Mouse (Mus musculus) hindbrain, embryonic 11.5 days (tissue): ENCODE data around the gene Rrbp1. TPM values are rescaled to one million over a fixed set of nuclear protein-coding genes. Genes with fewer than 3 reads are reported as not detected.
A peak's percentile ranks its signal among the peaks of the same experiment; 100 is the strongest.

Experiments
- ATAC-seq: fragments of 200-750 bp; cut with Nextera tagmentation; 2 replicates; pipeline ENCODE4 v1.8.0; 2017; ENCODE audit warnings: mild to moderate bottlenecking, moderate TSS enrichment, moderate library complexity; ENCODE audit not compliant: low FRiP score
- DNase-seq: peaks from one replicate; pipeline ENCODE4 v3.0.0-alpha.2; 2015; ENCODE audit warnings: low spot score
- H3K27ac ChIP-seq: fragments of 300-500 bp; sonication (generic); 2 replicates; pipeline ENCODE4 v1.5.1; 2014; ENCODE audit warnings: mild to moderate bottlenecking, low read depth, low read length
- H3K27me3 ChIP-seq: fragments of 300-500 bp; sonication (generic); 2 replicates; pipeline ENCODE4 v1.6.1; 2014; ENCODE audit warnings: mild to moderate bottlenecking, low read length, moderate library complexity, mixed read lengths; ENCODE audit not compliant: control insufficient read depth, insufficient read depth
- H3K36me3 ChIP-seq: fragments of 300-500 bp; sonication (generic); 2 replicates; pipeline ENCODE4 v1.6.1; 2014; ENCODE audit warnings: mild to moderate bottlenecking, low read length, moderate library complexity, mixed read lengths; ENCODE audit not compliant: control insufficient read depth, insufficient read depth
- H3K4me1 ChIP-seq: fragments of 300-500 bp; sonication (generic); replicated peaks from 2 replicates; pipeline ENCODE4 v1.6.1; 2014; ENCODE audit warnings: low read length, mixed read lengths; ENCODE audit not compliant: control insufficient read depth, insufficient read depth
- H3K4me2 ChIP-seq: fragments of 300-500 bp; sonication (generic); replicated peaks from 2 replicates; pipeline ENCODE4 v1.6.1; 2014; ENCODE audit warnings: mild to moderate bottlenecking, low read depth, low read length
- H3K4me3 ChIP-seq: fragments of 300-500 bp; sonication (generic); 2 replicates; pipeline ENCODE4 v1.5.1; 2014; ENCODE audit warnings: low read depth, low read length
- H3K9ac ChIP-seq: fragments of 300-500 bp; sonication (generic); 2 replicates; pipeline ENCODE4 v1.6.1; 2014; ENCODE audit warnings: low read depth, low read length
- H3K9me3 ChIP-seq: fragments of 300-500 bp; sonication (generic); 2 replicates; pipeline ENCODE4 v1.6.1; 2016; ENCODE audit warnings: low read length; ENCODE audit not compliant: control insufficient read depth
- WGBS: fragments of 180-500 bp; shearing (Covaris S2); extraction: QIAGEN DNeasy Blood & Tissue Kit; methylation state at CpG from one replicate; pipeline ENCODE4 v1.1.7; 2014; 5-methylcytosine and 5-hydroxymethylcytosine counted together
- polyA plus RNA-seq: library from polyadenylated mRNA; unstranded; fragments of >200 nt; fragmentation: Nextera tagmentation; extraction: Ambion mirVana; gene quantifications from 2 replicates; pipeline ENCODE4 v1.2.1, GENCODE M21; 2014

The Rrbp1 gene
- polyA plus RNA-seq, 1 experiment from 2014 or later = 63.9 TPM

DNA sequence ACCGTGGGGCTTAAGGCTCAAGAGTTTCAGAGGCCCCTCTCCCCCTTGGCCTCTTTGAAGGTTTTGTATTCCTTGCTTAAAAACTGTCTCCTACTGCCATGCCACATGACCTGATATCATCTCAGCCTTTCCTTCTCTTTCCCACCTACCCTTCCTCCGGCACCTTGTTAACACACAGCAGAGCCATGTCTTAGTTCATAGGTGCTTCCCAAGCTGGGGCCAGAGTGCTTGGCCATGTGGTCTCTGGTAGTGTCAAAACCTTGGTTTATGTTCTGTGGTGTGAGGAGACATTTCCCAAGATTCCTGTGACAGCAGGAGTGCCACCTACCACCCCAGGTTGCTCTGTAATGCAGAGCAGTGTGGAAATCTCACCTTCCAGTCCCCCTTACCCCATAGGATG, 64.7 kb downstream of the Rrbp1 start:
- DNase-seq (no peak), ATAC-seq (no peak)
- 85% methylated on average over 2 of the region's 2 CpGs for WGBS
- Histone ChIP-seq H3K36me3 (peaks cover 5% of the 10 kb centered on the region; the same call in 1 of the 2 replicates), H3K27ac (no peak overlapping the region), H3K4me2 (no peak overlapping the region), H3K9ac (no peak overlapping the region), H3K9me3 (no peaks in the 10 kb centered on the region), H3K27me3 (no peaks in the 10 kb centered on the region), H3K4me3 (no peak overlapping the region), H3K4me1 (no peaks in the 10 kb centered on the region)

DNA sequence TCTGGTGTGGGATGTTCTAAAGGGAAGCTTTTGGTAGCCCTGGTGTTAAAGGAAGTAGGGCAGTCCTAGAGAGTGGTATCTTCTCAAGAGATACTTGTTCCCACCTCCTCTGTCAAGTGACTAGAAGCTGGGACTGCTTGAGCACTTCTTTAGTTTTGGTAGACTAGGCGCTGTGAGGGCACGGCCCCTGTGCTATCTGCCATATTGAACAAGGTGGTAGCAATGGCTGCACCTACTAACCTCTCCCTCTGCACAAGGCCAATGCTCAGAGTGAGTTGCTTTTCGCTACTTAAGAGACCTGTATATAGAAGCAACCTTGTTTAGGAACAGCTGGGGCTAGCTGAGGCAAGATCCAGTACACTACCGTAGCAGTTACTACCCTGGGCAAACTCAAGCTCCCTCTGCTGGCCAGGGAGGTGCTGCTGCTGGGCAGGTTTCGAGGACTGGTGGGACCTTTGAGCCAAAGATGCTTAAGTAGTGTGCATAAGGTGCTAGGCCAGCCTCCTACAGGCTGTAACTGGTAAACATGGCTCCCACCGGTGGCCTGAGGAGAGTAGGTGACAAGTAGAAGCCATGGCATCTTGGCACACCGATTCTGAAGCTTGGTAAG, 65.5 kb downstream of the Rrbp1 start:
- WGBS = 94% methylated on average over 7 of the region's 7 CpGs
- ATAC-seq (no peak), DNase-seq (no peak)
- H3K4me2 ChIP-seq = no peak overlapping the region
- H3K9ac ChIP-seq = no peak overlapping the region
- no peak overlapping the region for H3K4me3 ChIP-seq
- peaks cover 5% of the 10 kb centered on the region; the same call in 1 of the 2 replicates for H3K36me3 ChIP-seq
- no peaks in the 10 kb centered on the region for H3K27me3 ChIP-seq
- no peaks in the 10 kb centered on the region for H3K9me3 ChIP-seq
- H3K4me1 ChIP-seq = no peaks in the 10 kb centered on the region
- H3K27ac ChIP-seq = no peak overlapping the region

DNA sequence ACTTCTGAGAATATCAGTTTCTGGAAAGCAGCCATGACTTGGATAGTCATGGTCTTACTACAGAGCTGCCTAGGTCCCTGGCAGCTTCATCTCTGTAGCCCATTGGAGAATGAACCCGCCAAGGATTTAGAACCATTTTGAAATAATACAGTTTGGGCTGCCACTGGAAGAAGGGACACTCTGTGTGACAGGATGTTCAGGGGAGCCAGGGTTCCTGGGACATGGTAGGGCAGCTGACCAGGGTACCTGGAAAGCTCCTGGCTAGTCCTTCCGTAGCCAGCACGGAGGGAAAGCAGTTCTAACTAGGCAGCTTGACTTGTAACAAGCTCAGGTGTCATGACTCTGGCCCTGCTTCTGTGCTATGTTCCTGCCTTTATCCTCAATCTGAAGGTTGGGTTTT, 66.3 kb downstream of the Rrbp1 start:
- H3K36me3 ChIP-seq = peaks cover 2% of the 10 kb centered on the region; the same call in 1 of the 2 replicates
- H3K9ac ChIP-seq = no peak overlapping the region
- no peak for DNase-seq
- H3K4me2 ChIP-seq = no peak overlapping the region
- no peak for ATAC-seq
- WGBS = 84% methylated on average over 3 of the region's 3 CpGs
- H3K4me3 ChIP-seq = no peak overlapping the region
- no peaks in the 10 kb centered on the region for H3K4me1 ChIP-seq
- no peaks in the 10 kb centered on the region for H3K27me3 ChIP-seq
- no peaks in the 10 kb centered on the region for H3K9me3 ChIP-seq
- no peak overlapping the region for H3K27ac ChIP-seq

DNA sequence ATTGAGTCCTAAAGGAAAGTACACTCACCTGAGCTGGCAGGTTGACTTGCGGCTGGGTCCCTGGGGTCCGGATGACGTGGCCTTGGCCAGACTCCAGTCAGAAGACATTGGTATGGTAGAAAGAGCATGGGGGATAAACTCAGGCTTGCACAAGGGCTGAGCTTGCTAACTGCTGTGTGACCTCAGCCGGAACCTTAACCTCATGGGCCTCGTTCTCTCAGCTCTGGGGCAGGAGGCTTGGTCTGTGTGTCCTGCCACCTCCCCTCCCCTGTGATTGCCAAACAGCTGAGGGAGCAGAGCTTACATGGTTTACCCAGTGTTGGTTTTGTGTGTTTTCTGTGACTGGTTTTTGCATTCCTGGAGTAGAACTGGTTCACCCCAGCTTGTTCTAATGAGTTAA, 70.7 kb downstream of the Rrbp1 start:
- Histone ChIP-seq H3K27me3 (no peaks in the 10 kb centered on the region), H3K4me1 (no peaks in the 10 kb centered on the region), H3K4me3 (no peak overlapping the region), H3K9ac (no peak overlapping the region), H3K9me3 (no peaks in the 10 kb centered on the region), H3K4me2 (no peak overlapping the region), H3K27ac (no peak overlapping the region), H3K36me3 (peaks cover 2% of the 10 kb centered on the region; the same call in 1 of the 2 replicates)
- DNase-seq (no peak), ATAC-seq (no peak)
- 91% methylated on average over 5 of the region's 5 CpGs for WGBS

DNA sequence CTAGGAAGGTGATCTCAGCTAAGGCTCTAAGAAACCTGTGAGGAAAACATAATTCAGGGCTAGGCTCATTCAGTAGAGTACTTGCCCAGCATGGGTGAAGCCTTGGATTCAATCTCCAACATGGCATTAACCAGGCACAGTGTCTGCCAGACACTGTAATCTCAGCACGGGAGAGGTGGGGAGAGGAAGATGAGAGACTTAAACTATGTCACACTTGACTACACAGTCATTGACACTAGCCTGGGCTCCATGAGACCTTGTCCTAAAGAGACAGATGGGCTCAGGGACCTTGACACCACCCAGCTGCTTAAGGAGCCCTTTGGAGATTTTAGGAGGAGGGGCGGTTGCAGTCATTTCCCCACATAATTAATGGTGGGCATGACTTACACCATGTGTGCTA, 73.2 kb downstream of the Rrbp1 start:
- no peaks in the 10 kb centered on the region for H3K4me1 ChIP-seq
- no peak for DNase-seq
- H3K9me3 ChIP-seq = no peaks in the 10 kb centered on the region
- no peaks in the 10 kb centered on the region for H3K36me3 ChIP-seq
- 0 out of 2 replicates have a peak, but pooled peaks have one; percentile 45 for ATAC-seq
- H3K27me3 ChIP-seq = no peaks in the 10 kb centered on the region
- H3K27ac ChIP-seq = no peak overlapping the region
- 66% methylated on average over 2 of the region's 2 CpGs for WGBS
- H3K4me3 ChIP-seq = no peak overlapping the region
- no peak overlapping the region for H3K4me2 ChIP-seq
- no peak overlapping the region for H3K9ac ChIP-seq

DNA sequence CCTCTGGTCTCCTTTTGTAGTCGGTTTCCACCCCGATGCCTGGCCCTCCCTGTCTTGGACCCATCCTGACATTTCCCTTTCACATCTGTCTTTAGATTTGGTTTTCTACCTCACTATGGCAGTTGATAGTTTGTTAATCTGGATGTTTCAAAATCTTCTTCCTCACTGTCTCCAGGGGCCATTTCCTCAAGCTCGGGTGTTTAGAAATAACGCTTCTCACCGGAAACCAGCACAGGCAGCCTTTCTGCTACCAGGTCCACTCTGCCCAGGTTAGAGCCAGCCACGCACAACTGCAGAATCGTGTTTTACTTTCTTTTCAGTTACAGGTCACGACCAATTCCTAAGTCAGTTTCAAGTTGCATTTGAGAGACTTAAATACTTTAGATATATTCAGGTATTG, 76.6 kb downstream of the Rrbp1 start:
- DNase-seq = no peak

DNA sequence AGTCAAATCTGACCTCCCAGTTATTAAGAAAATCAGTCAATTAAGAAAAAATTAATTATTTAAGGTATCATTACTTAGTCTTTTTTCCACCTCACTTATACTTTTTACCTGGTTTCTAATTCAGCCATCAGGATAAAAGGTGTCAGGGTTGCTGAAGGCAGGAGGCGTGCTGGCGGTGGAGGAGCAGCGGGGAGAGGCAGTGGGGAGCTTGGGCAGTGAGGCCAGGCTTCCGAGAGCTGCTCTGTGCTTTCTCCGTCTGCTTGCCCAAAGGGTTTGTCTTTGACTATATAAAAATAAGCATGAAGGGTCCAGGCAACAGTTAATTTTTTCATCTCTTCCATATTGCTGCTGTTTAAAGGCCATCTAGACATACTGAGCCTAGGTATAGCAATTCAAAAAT, 77.5 kb downstream of the Rrbp1 start:
- Histone ChIP-seq H3K4me1 (no peaks in the 10 kb centered on the region), H3K9ac (no peak overlapping the region)

More for the DNA sequence above, 76.6 kb downstream of the Rrbp1 start:
- Histone ChIP-seq H3K27me3 (no peaks in the 10 kb centered on the region), H3K4me3 (no peak overlapping the region), H3K4me1 (no peaks in the 10 kb centered on the region), H3K27ac (no peak overlapping the region), H3K36me3 (no peaks in the 10 kb centered on the region), H3K4me2 (no peak overlapping the region), H3K9ac (no peak overlapping the region), H3K9me3 (no peaks in the 10 kb centered on the region)
- WGBS = 92% methylated on average over 8 of the region's 8 CpGs
- no peak for ATAC-seq

DNA sequence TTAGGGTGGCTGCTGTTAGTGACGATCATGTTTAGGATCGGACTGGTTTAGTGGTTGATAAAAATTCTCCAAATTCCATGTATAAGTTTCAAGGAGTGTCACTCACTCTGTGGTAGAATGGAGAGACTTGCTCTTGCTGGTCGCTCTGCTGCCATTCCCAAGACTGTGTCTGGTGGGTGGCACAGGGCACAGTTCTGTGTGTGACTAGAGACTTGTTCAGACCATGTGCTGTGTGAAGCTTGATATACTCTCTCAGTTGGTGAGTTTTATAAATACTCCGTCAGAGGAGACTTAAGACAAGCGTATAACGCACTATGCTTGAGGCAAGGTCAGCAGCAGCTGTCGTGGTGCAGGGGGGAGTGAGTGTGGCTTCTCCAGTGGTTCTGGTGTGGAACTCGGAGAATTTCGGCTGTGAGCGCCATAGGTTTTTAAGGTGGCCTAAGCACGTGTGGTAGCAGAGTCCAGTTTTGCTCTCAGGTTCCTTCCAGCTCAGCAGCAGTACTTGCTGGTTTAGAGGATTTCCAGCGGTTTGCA, 78.7 kb downstream of the Rrbp1 start:
- Histone ChIP-seq H3K9ac (no peak overlapping the region), H3K4me3 (no peak overlapping the region), H3K9me3 (no peaks in the 10 kb centered on the region), H3K27ac (no peak overlapping the region), H3K36me3 (no peaks in the 10 kb centered on the region), H3K27me3 (no peaks in the 10 kb centered on the region), H3K4me1 (no peaks in the 10 kb centered on the region), H3K4me2 (no peak overlapping the region)
- ATAC-seq (no peak), DNase-seq (no peak)
- WGBS = 87% methylated on average over 12 of the region's 12 CpGs

More for the DNA sequence above, 77.5 kb downstream of the Rrbp1 start:
- no peaks in the 10 kb centered on the region for H3K9me3 ChIP-seq
- H3K27me3 ChIP-seq = no peaks in the 10 kb centered on the region
- H3K36me3 ChIP-seq = no peaks in the 10 kb centered on the region
- ATAC-seq = no peak
- H3K4me3 ChIP-seq = no peak overlapping the region
- WGBS = 87% methylated on average over 5 of the region's 5 CpGs
- no peak overlapping the region for H3K27ac ChIP-seq
- no peak overlapping the region for H3K4me2 ChIP-seq
- DNase-seq = no peak

DNA sequence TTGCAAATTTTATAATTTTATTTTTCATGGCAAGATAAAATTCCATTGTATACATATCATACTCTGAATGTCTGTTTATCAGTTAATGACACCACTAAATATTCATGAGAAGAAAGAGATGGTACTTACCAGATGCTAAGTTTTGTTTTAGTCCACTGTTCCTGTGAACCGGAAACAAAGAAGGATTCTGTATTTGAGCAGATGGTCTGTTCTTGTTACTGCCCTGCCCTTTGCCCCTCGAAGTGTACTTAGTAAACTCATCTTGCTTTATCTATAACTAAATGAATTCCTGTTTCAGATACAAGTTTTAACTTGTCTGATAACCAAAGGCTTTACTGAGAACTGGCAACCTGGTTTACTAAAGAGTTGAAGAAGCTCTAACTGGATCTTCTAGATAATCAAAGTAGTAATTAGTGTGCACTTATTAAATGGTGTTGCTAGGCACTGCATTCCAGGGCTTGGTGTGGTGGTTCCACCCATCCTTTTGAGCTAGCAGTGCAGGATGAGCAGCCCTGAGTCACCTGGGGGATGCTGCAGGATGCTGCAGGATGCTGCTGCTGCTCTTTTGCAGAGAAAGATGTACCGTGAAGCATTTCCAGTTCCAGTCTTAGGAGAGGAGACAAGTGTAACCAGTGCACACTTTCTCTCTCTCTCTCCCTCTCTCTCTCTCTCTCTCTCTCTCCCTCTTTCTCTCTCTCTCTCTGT, 81.3 kb downstream of the Rrbp1 start:
- no peak overlapping the region for H3K27ac ChIP-seq
- H3K36me3 ChIP-seq = no peaks in the 10 kb centered on the region
- no peak overlapping the region for H3K4me3 ChIP-seq
- no peaks in the 10 kb centered on the region for H3K4me1 ChIP-seq
- peak; percentile 38; the same call in 1 of the 2 replicates for ATAC-seq
- H3K27me3 ChIP-seq = no peaks in the 10 kb centered on the region
- no peak for DNase-seq
- H3K9ac ChIP-seq = no peak overlapping the region
- H3K9me3 ChIP-seq = no peaks in the 10 kb centered on the region
- 62% methylated on average over 3 of the region's 3 CpGs for WGBS
- no peak overlapping the region for H3K4me2 ChIP-seq
